Mouse (Mus musculus) lung, postnatal 0 days (tissue): ENCODE data around the gene C2. TPM values are rescaled to one million over a fixed set of nuclear protein-coding genes. Genes with fewer than 3 reads are reported as not detected.

Experiments used
- ATAC-seq: fragments of 200-750 bp; cut with Nextera tagmentation; 2 replicates; pipeline ENCODE4 v1.8.0; 2017; ENCODE audit warnings: moderate library complexity
- DNase-seq: peaks from one replicate; pipeline ENCODE4 v3.0.0-alpha.2; 2016; ENCODE audit warnings: low spot score
- H3K27ac ChIP-seq: fragments of 300-500 bp; sonication (generic); 2 replicates; pipeline ENCODE4 v1.5.1; 2014; ENCODE audit warnings: antibody characterized with exemption, mild to moderate bottlenecking, low read length, mixed read lengths
- H3K27me3 ChIP-seq: fragments of 300-500 bp; sonication (generic); replicated peaks from 2 replicates; pipeline ENCODE4 v1.6.1; 2014; ENCODE audit warnings: low read length, mixed read lengths; ENCODE audit not compliant: insufficient read depth
- H3K36me3 ChIP-seq: fragments of 300-500 bp; sonication (generic); 2 replicates; pipeline ENCODE4 v1.6.1; 2014; ENCODE audit warnings: low read length, mixed read lengths; ENCODE audit not compliant: insufficient read depth
- H3K4me1 ChIP-seq: fragments of 300-500 bp; sonication (generic); 2 replicates; pipeline ENCODE4 v1.6.1; 2014; ENCODE audit warnings: antibody characterized with exemption, low read depth, low read length, mixed read lengths; ENCODE audit not compliant: insufficient read depth
- H3K4me2 ChIP-seq: fragments of 300-500 bp; sonication (generic); replicated peaks from 2 replicates; pipeline ENCODE4 v1.6.1; 2014; ENCODE audit warnings: low read depth, mild to moderate bottlenecking, low read length, moderate library complexity, mixed read lengths
- H3K4me3 ChIP-seq: fragments of 300-500 bp; sonication (generic); 2 replicates; pipeline ENCODE4 v1.5.1; 2014; ENCODE audit warnings: low read depth, low read length
- H3K9ac ChIP-seq: fragments of 300-500 bp; sonication (generic); replicated peaks from 2 replicates; pipeline ENCODE4 v1.6.1; 2014; ENCODE audit warnings: low read depth, mild to moderate bottlenecking
- H3K9me3 ChIP-seq: fragments of 300-500 bp; sonication (generic); 2 replicates; pipeline ENCODE4 v1.6.1; 2016; ENCODE audit warnings: low read length, mixed read lengths
- CTCF ChIP-seq: IDR thresholded peaks from 2 replicates; pipeline ENCODE4 v1.5.1; 2016; ENCODE audit warnings: antibody characterized with exemption, mild to moderate bottlenecking
- EP300 ChIP-seq: IDR thresholded peaks from 2 replicates; pipeline ENCODE4 v1.6.1; 2016; ENCODE audit warnings: antibody characterized with exemption, mild to moderate bottlenecking, control low read depth
- WGBS: fragments of 180-500 bp; shearing (Covaris S2); extraction: QIAGEN DNeasy Blood & Tissue Kit; methylation state at CpG from one replicate; pipeline ENCODE4 v1.1.7; 2014; 5-methylcytosine and 5-hydroxymethylcytosine counted together
- polyA plus RNA-seq: library from polyadenylated mRNA; unstranded; fragments of >200 nt; fragmentation: Nextera tagmentation; extraction: Ambion mirVana; gene quantifications from 2 replicates; pipeline ENCODE4 v1.2.1, GENCODE M21; 2015

C2 gene
- polyA plus RNA-seq = 11.7 and 13.6 TPM in 2 replicates

- DNase-seq = peak; percentile 85
- H3K27ac ChIP-seq = peak within 1 kb of the TSS; percentile 92
- H3K9ac ChIP-seq = peak within 1 kb of the TSS; percentile 85
- H3K4me3 ChIP-seq = peak within 1 kb of the TSS; percentile 91
- WGBS = 0% methylated on average over 18 of the region's 44 CpGs
- H3K27me3 ChIP-seq = no peaks in the 10 kb centered on the region
- no peaks in the 10 kb centered on the region for H3K36me3 ChIP-seq
- peaks cover 3% of the 10 kb centered on the region; the same call in 1 of the 2 replicates for H3K4me1 ChIP-seq
- ATAC-seq = peak; percentile 56
- peak within 1 kb of the TSS; percentile 86 for H3K4me2 ChIP-seq
- no peak for TF ChIP-seq CTCF
- no peak for TF ChIP-seq EP300
- H3K9me3 ChIP-seq = no peaks in the 10 kb centered on the region
Observed at GRCm38 (mm10) chr17:34898160-34898586, at the start of gene C2, which contains the start of gene Ehmt2. Gene C2, minus strand, starts transcription at chr17:34898265. Gene Ehmt2, plus strand, starts transcription at chr17:34898469.

GRCm38 (mm10) chr17:34947606-34948005 lies 49.5 kb upstream of the C2 start:
- Histone ChIP-seq H3K4me2 (no peak overlapping the region), H3K4me1 (peaks cover 6% of the 10 kb centered on the region; the same call in 1 of the 2 replicates), H3K36me3 (no peaks in the 10 kb centered on the region), H3K9ac (no peak overlapping the region), H3K4me3 (no peak overlapping the region), H3K27ac (no peak overlapping the region), H3K9me3 (no peaks in the 10 kb centered on the region), H3K27me3 (no peaks in the 10 kb centered on the region)
- WGBS = 17% methylated on average over 8 of the region's 8 CpGs
- ATAC-seq (peak; percentile 20; the same call in 1 of the 2 replicates), DNase-seq (peak; percentile 64)
- TF ChIP-seq CTCF = peak; percentile 69
- TF ChIP-seq EP300 = no peak

- no peak overlapping the region for H3K9ac ChIP-seq
- H3K4me2 ChIP-seq = no peak overlapping the region
- no peak overlapping the region for H3K27ac ChIP-seq
- WGBS = 87% methylated on average over 5 of the region's 5 CpGs
- TF ChIP-seq EP300 (no peak), CTCF (no peak)
- no peaks in the 10 kb centered on the region for H3K36me3 ChIP-seq
- no peak for DNase-seq
- no peaks in the 10 kb centered on the region for H3K27me3 ChIP-seq
- H3K9me3 ChIP-seq = no peaks in the 10 kb centered on the region
- no peak for ATAC-seq
- no peak overlapping the region for H3K4me3 ChIP-seq
- H3K4me1 ChIP-seq = peaks cover 5% of the 10 kb centered on the region; the same call in 1 of the 2 replicates
Observed at GRCm38 (mm10) chr17:34946486-34947140, 48.5 kb upstream of the C2 start.

- Histone ChIP-seq H3K36me3 (no peaks in the 10 kb centered on the region), H3K9ac (no peak overlapping the region), H3K4me3 (no peak overlapping the region), H3K27ac (no peak overlapping the region), H3K27me3 (no peaks in the 10 kb centered on the region), H3K4me2 (no peak overlapping the region), H3K4me1 (no peaks in the 10 kb centered on the region), H3K9me3 (no peaks in the 10 kb centered on the region)
- ATAC-seq = peak; percentile 44
- peak; percentile 51 for DNase-seq
- TF ChIP-seq EP300 (no peak), CTCF (no peak)
Observed at GRCm38 (mm10) chr17:34944362-34944761, 46.3 kb upstream of the C2 start.

GRCm38 (mm10) chr17:34943128-34943815 lies 45.2 kb upstream of the C2 start:
- no peak for ATAC-seq
- DNase-seq = no peak
- H3K4me3 ChIP-seq = no peak overlapping the region
- H3K9ac ChIP-seq = no peak overlapping the region
- TF ChIP-seq EP300 (no peak), CTCF (no peak)
- H3K36me3 ChIP-seq = no peaks in the 10 kb centered on the region
- no peak overlapping the region for H3K4me2 ChIP-seq
- no peaks in the 10 kb centered on the region for H3K9me3 ChIP-seq
- H3K27ac ChIP-seq = no peak overlapping the region
- H3K4me1 ChIP-seq = no peaks in the 10 kb centered on the region
- 88% methylated on average over 4 of the region's 4 CpGs for WGBS
- H3K27me3 ChIP-seq = no peaks in the 10 kb centered on the region

GRCm38 (mm10) chr17:34941344-34942041 lies 43.4 kb upstream of the C2 start:
- DNase-seq = peak; percentile 14
- H3K27ac ChIP-seq = peak overlapping the region; percentile 43; the same call in 1 of the 2 replicates
- TF ChIP-seq EP300 (no peak), CTCF (no peak)
- peak overlapping the region; percentile 36 for H3K4me2 ChIP-seq
- H3K27me3 ChIP-seq = no peaks in the 10 kb centered on the region
- H3K4me1 ChIP-seq = no peaks in the 10 kb centered on the region
- 8% methylated on average over 15 of the region's 15 CpGs for WGBS
- no peak overlapping the region; the same call in 1 of the 2 replicates for H3K9ac ChIP-seq
- H3K36me3 ChIP-seq = no peaks in the 10 kb centered on the region
- ATAC-seq = no peak
- H3K9me3 ChIP-seq = no peaks in the 10 kb centered on the region
- no peak overlapping the region for H3K4me3 ChIP-seq
